Mouse (Mus musculus) CD8-positive naive resting alpha-beta T cell, adult 2 months (primary cell): ENCODE measurements around the gene Fam172a.

ENCODE experiments used
- DNase-seq, 2 experiments: peaks; one replicate each; pipeline ENCODE4 v3.0.0; 2022; ENCODE audit warnings: low read depth in 2 of 2, low spot score in 2 of 2

The Fam172a gene

GRCm38 (mm10) chr13:77959493-77960272 lies 257.9 kb downstream of the Fam172a start:
- DNase-seq = no peak

- no peak for DNase-seq
Measured at GRCm38 (mm10) chr13:77976248-77976647, 274.4 kb downstream of the Fam172a start.

GRCm38 (mm10) chr13:77977121-77977520 lies 275.3 kb downstream of the Fam172a start:
- DNase-seq = no peak

- DNase-seq = no peak
Measured at GRCm38 (mm10) chr13:77982105-77982851, 280.4 kb downstream of the Fam172a start.

GRCm38 (mm10) chr13:77982852-77983202 lies 281.0 kb downstream of the Fam172a start:
- DNase-seq = no peak

- DNase-seq = no peak
Measured at GRCm38 (mm10) chr13:77991189-77991886, 289.5 kb downstream of the Fam172a start.

DNA sequence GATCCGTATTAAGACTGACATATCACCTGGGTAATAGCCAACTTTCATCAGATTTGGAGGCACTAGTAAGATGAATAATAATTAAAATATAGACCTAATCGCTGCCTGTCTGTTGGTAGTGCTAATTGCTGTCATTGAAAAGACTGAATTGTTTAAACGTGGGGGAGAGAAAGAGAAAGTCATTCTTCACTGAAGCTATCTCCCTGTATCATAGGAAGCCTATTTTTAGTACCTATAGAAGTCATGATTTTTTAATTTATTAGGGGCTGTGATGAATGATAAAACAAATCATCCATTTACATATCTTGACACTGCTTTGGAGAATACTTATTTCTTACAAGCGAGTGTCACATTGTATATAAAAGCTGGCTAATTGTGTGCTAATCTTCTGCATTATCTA lies 302.8 kb downstream of the Fam172a start:
- DNase-seq = no peak

GRCm38 (mm10) chr13:78005344-78005743 lies 303.5 kb downstream of the Fam172a start:
- no peak for DNase-seq

DNA sequence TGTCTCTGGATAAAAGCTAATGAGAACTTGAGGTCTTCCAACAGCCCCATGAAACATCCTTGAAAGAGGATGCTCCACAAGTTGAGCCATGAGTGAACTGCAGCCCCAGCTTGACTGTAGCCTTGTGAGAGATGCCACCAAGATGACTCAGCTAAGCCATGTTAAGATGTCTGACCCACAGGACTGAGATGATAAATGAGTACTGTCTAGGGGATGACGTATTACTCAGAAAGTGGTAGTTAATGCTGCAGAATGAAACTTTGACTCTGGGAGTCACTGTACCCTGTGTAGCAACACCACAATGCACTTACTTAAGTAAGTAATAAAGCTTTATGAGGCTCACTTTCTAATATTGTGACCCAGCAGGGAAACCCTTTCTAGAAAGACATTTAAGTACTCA lies 308.3 kb downstream of the Fam172a start:
- no peak for DNase-seq

DNA sequence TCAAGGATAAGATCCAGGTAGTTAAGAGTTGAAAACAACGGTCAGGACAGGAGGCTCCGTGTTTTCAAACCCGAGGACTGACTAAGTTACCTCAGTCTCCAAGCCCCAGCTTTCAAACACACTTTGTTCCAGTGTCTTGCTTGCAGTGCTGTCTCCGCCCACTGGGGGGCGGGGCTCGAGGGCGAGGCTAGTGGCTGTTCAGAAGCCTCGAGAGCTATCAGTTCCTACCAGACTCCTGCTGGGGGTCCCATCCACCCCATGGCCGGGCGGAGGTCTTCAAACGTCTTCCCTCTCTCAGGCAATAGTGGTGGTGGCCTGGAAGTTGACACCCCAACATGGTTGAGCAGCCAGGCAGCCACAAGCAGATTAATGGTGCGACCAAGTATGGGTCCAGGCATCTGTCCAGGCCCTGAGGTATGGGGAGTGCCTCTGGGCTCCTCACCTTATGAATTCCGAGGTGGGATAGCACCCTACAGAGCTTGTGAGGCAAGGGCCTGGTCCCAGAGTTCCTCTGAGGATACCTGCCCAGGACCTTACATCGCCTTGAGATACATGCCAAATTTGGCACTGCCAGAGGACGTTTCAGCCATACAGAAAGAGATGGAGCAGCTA lies 323.0 kb downstream of the Fam172a start, which contains the start of gene Pou5f2:
Gene Pou5f2, plus strand, starts transcription at position 220 of the 612 bp plus-strand sequence.
- DNase-seq = no peak

- no peak for DNase-seq
Measured at GRCm38 (mm10) chr13:78032821-78033220, 331.0 kb downstream of the Fam172a start.

DNA sequence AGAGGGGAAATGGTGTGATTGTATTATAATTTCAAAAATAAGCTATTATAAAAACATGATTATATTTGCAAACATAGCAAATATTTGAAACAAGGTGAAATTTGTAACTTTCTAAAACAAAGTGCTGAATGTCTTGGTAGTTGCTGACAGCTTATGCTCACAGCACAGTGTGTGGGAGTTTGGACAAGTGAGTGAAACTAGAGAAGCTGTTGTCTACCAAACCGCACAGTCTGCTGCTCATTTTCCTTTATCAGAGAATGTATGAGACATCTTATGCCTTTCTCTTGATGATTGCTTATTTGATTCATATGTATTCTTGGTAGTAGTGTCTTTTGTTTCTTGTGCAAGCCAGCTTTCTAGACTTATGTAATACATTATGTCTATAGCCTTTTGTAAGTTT lies 335.4 kb downstream of the Fam172a start:
- no peak for DNase-seq

DNA sequence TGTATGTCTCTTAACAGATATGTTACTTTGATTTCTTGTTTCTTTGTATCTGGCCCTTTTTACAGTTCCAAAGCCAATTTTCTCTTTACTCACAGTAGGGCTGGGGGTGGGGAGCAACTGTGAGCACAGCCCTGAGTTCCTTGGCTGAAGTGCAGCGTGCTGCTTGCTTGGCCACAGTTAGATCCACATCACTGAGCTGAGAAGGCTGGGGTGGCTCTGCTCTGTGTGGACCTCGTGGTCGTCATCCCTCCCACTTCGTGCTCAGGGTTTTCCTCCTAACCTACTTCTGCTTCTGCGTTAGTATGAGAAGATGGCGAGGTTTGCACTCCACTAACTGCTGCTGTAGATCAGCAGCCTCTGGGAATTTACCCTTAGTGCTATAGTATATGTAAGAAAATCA lies 341.4 kb downstream of the Fam172a start:
- DNase-seq = no peak

GRCm38 (mm10) chr13:78045116-78045515 lies 343.3 kb downstream of the Fam172a start:
- DNase-seq = no peak

GRCm38 (mm10) chr13:78087751-78088150 lies 385.9 kb downstream of the Fam172a start:
- no peak for DNase-seq

GRCm38 (mm10) chr13:78090701-78091100 lies 388.9 kb downstream of the Fam172a start:
- DNase-seq = no peak

- no peak for DNase-seq
Measured at GRCm38 (mm10) chr13:78091949-78092348, 390.1 kb downstream of the Fam172a start.

GRCm38 (mm10) chr13:78094352-78094751 lies 392.5 kb downstream of the Fam172a start:
- DNase-seq = no peak

DNA sequence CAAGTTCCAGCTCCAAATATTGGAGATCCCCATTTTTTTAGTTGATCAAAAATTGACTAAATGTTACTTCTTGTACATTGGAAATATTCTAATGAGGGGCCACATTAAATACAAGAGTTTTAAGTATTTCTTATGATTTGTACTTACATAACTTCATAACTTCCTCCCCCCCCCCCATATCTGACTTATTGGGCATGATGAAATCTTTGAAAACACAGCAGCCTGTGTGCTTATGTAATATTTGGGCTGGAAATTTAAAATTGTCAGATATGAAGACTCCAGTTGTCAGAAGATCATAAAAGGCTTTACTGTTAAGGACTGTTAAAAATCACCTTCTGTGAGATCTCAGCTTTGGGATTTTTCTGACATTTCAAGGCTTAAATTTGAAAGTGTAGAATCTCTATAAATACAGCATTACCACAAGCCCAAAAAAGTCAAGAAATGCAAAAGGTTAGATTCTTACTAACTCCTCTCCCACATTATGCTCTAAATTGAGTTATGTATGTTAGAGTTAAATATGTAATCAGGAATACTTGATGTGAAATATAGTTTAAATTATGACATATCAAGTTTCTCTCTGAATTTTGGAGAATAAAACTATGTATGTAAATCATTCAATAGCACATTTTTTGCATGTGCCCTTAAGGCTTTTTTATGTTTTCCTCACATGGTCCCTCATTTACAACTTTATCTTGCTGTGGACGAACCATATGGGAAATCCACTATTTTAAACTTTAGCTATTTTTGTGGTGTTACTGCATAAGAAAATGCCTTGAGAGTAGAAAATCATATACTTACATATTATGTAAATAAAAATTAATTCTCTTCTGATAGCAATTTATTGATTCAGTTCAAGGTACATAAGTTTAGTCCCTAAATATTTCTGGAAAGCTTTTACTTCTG lies 393.5 kb downstream of the Fam172a start:
- DNase-seq = no peak

- DNase-seq = no peak
Measured at GRCm38 (mm10) chr13:78098858-78099445, 397.1 kb downstream of the Fam172a start.
